Mouse (Mus musculus): Measurements from ENCODE around the gene Gm49353.

DNA sequence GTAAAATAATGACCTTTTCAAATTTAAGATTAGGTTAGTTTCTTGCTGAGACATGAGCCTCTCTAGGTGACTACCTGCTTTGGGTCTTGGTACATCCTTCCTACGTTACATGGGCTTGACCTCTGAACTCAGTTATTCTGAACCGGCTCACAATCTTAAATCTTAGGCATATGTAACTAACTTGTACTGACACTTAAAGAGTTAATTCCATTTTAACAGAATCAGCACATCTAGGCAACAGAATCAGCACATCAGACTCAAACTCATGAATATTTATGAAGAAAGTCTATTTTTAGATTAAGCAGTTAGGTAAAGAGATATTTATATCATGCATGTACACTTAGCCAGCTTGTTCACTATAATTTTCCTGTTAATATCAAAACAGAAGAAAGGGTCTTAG lies 18.7 kb downstream of the Gm49353 start:
- TF ChIP-seq CTCF (IDR thresholded peaks at IDR 0.05; ENCODE audit: extremely low read depth, insufficient read length, insufficient replicate concordance, low read depth, low read length) (no peak), POLR2A (IDR thresholded peaks at IDR 0.05; ENCODE audit: low read depth, low read length) (no peak)

Measured in small intestine, adult 2 months (tissue).